Mouse (Mus musculus) small intestine, adult 2 months (tissue): ENCODE measurements around the gene Tmem108.

ENCODE experiments used
- CTCF ChIP-seq: fragments of 200-500 bp; IDR thresholded peaks from 2 replicates; pipeline ENCODE4 v1.5.1; 2012; ENCODE audit warnings: low read depth, mild to moderate bottlenecking, control low read depth, inconsistent platforms, low read length, moderate library complexity, mixed read lengths; ENCODE audit not compliant: insufficient replicate concordance, insufficient read length; ENCODE audit errors: extremely low read depth
- POLR2A ChIP-seq: fragments of 200-500 bp; IDR thresholded peaks from 2 replicates; pipeline ENCODE4 v1.6.1; 2012; ENCODE audit warnings: low read depth, mild to moderate bottlenecking, control low read depth, inconsistent platforms, low read length, moderate library complexity

DNA sequence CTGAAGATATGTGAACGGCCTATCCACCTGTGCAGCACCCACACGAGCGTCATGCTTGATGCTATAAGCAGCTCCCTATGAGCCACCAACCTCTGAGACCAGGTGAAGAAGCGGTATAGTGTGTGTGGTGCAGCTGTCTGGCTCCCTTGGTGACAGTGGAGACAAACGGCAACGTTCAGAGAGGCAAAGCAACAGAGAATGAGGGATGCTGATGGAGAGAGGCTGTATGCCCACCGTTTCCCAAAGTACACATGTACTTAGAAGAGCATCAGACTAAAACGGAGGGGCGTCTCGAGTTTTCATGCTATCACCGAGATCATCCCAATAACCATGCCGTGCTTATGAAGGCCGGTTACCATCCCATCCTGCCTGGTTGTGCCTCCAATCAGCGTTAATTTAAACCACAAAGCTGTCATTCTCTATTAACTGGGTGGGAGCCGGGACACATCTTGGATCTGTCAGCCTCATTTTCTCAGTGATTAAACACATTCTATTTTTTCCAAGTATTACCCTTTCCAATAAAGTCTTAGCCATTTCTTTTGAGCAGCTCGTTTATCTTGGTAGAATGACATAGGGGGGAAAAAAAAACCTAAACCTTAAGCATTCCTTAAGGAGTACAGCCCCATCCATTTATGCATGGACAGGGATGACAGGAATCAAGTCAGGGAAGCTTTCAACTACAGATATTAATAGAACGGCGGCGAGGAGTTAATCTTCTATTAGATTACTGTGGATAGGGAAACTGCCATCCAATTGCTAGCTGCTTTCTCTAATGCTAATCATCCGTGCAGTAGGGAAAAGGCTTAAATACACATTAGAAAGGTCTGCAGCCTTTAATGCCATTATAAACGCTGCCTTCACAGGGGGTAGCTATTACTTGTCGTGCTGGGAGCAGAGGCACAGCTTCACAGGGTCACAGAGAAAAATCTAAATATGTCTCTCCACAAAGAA, 214.7 kb downstream of the Tmem108 start:
- TF ChIP-seq POLR2A (no peak), CTCF (no peak)
